Mouse (Mus musculus) myocyte (in vitro differentiated cells): ENCODE measurements at regions not wholly inside any gene's neighbourhood (a gene's known extent, or its start where the extent isn't known, plus 50 kb on each side); places are given as distances from the start of the nearest gene placed in this dataset.

ENCODE experiments used
- H3K27me3 ChIP-seq: one replicate; pipeline ENCODE4 v1.6.1; 2011; ENCODE audit not compliant: control insufficient read depth, insufficient read depth, insufficient read length
- H3K36me3 ChIP-seq: one replicate; pipeline ENCODE4 v1.6.1; 2011; ENCODE audit not compliant: control insufficient read depth, insufficient read depth
- H3K4me2 ChIP-seq: one replicate; pipeline ENCODE4 v1.6.1; 2011; ENCODE audit warnings: low read depth, control low read depth
- H3K4me3 ChIP-seq: one replicate; pipeline ENCODE4 v1.5.1; 2011; ENCODE audit warnings: mild to moderate bottlenecking, control low read depth, moderate library complexity
- H3K79me2 ChIP-seq: one replicate; pipeline ENCODE4 v1.6.1; 2011; ENCODE audit not compliant: control insufficient read depth, insufficient read depth
- H3ac ChIP-seq: one replicate; pipeline ENCODE4 v1.6.1; 2011; ENCODE audit not compliant: control insufficient read depth, insufficient read length
- CEBPB ChIP-seq: IDR thresholded peaks from 2 replicates; pipeline ENCODE4 v1.6.1; 2011; ENCODE audit warnings: mild to moderate bottlenecking, moderate library complexity; ENCODE audit not compliant: poor library complexity, insufficient read depth, severe bottlenecking
- E2F4 ChIP-seq: IDR thresholded peaks from one replicate; pipeline ENCODE4 v1.6.1; 2011; ENCODE audit warnings: mild to moderate bottlenecking, control low read depth, moderate library complexity; ENCODE audit not compliant: insufficient read depth
- MAX ChIP-seq: IDR thresholded peaks from one replicate; pipeline ENCODE4 v1.6.1; 2011; ENCODE audit warnings: low read depth, mild to moderate bottlenecking, control low read depth
- MYOD1 ChIP-seq, 3 experiments: IDR thresholded peaks; one replicate each; pipeline ENCODE4 v1.6.1; 2011; ENCODE audit warnings: control low read depth in 2 of 3, low read depth in 2 of 3, mild to moderate bottlenecking in 2 of 3, moderate library complexity in 1 of 3; ENCODE audit not compliant: insufficient read length in 2 of 3, control insufficient read depth in 1 of 3
- MYOG ChIP-seq, 3 experiments: IDR thresholded peaks; one replicate each; pipeline ENCODE4 v1.6.1; 2011; ENCODE audit warnings: control low read depth in 2 of 3, low read depth in 2 of 3, mild to moderate bottlenecking in 2 of 3; ENCODE audit not compliant: insufficient read length in 2 of 3, control insufficient read depth in 1 of 3, insufficient read depth in 1 of 3
- POLR2A ChIP-seq: IDR thresholded peaks from one replicate; pipeline ENCODE4 v1.6.1; 2011; ENCODE audit warnings: low read depth, mild to moderate bottlenecking, control low read depth, moderate library complexity; ENCODE audit not compliant: insufficient read length
- POLR2AphosphoS2 ChIP-seq: IDR thresholded peaks from one replicate; pipeline ENCODE4 v1.6.1; 2011; ENCODE audit warnings: low read depth, control low read depth; ENCODE audit not compliant: insufficient read length
- REST ChIP-seq: IDR thresholded peaks from one replicate; pipeline ENCODE4 v1.6.1; 2011; ENCODE audit warnings: mild to moderate bottlenecking, control low read depth, moderate library complexity; ENCODE audit not compliant: insufficient read depth, insufficient read length
- SRF ChIP-seq: IDR thresholded peaks from one replicate; pipeline ENCODE4 v1.6.1; 2011; ENCODE audit warnings: low read depth; ENCODE audit not compliant: control insufficient read depth, insufficient read length
- TCF12 ChIP-seq: IDR thresholded peaks from one replicate; pipeline ENCODE4 v1.6.1; 2011; ENCODE audit warnings: mild to moderate bottlenecking, control low read depth; ENCODE audit not compliant: poor library complexity, insufficient read depth, severe bottlenecking
- TCF3 ChIP-seq: IDR thresholded peaks from one replicate; pipeline ENCODE4 v1.6.1; 2011; ENCODE audit warnings: low read depth, control low read depth; ENCODE audit not compliant: insufficient read length
- USF1 ChIP-seq: IDR thresholded peaks from one replicate; pipeline ENCODE4 v1.6.1; 2011; ENCODE audit warnings: low read depth, mild to moderate bottlenecking, control low read depth, moderate library complexity

- H3K4me3 ChIP-seq = no peak overlapping the region
- TF ChIP-seq USF1 (no peak), POLR2AphosphoS2 (no peak), MAX (no peak), TCF12 (no peak), MYOG (IDR thresholded peaks at IDR 0.05; ENCODE audit: control insufficient read depth in 1 of 3, insufficient read depth in 1 of 3, insufficient read length in 2 of 3, low read depth in 2 of 3) (no peak), SRF (no peak), MYOD1 (IDR thresholded peaks at IDR 0.05; ENCODE audit: control insufficient read depth in 1 of 3, insufficient read length in 2 of 3, low read depth in 2 of 3) (no peak), E2F4 (no peak), CEBPB (no peak), REST (no peak), TCF3 (no peak), POLR2A (no peak)
- H3K36me3 ChIP-seq = no peaks in the 10 kb centered on the region
These were observed 331.6 kb downstream of the Ttll7 start for GRCm38 (mm10) chr3:147183656-147184290.

GRCm38 (mm10) chr3:147189737-147190136, 337.6 kb downstream of the Ttll7 start:
- TF ChIP-seq MYOG (IDR thresholded peaks at IDR 0.05; ENCODE audit: control insufficient read depth in 1 of 3, insufficient read depth in 1 of 3, insufficient read length in 2 of 3, low read depth in 2 of 3) (no peak), MAX (no peak), E2F4 (no peak), TCF3 (no peak), TCF12 (no peak), REST (no peak), POLR2AphosphoS2 (no peak), USF1 (no peak), MYOD1 (IDR thresholded peaks at IDR 0.05; ENCODE audit: control insufficient read depth in 1 of 3, insufficient read length in 2 of 3, low read depth in 2 of 3) (no peak), CEBPB (no peak), POLR2A (no peak), SRF (no peak)
- Histone ChIP-seq H3K4me3 (no peak overlapping the region), H3ac (no peak overlapping the region), H3K36me3 (no peaks in the 10 kb centered on the region), H3K4me2 (no peak overlapping the region), H3K27me3 (no peaks in the 10 kb centered on the region), H3K79me2 (no peaks in the 10 kb centered on the region)

More at GRCm38 (mm10) chr3:147183656-147184290, 331.6 kb downstream of the Ttll7 start:
- no peaks in the 10 kb centered on the region for H3K27me3 ChIP-seq
- no peak overlapping the region for H3ac ChIP-seq
- no peaks in the 10 kb centered on the region for H3K79me2 ChIP-seq
- no peak overlapping the region for H3K4me2 ChIP-seq

- H3K4me2 ChIP-seq = no peak overlapping the region
- H3K36me3 ChIP-seq = no peaks in the 10 kb centered on the region
- no peaks in the 10 kb centered on the region for H3K79me2 ChIP-seq
- H3ac ChIP-seq = no peak overlapping the region
- H3K4me3 ChIP-seq = no peak overlapping the region
- TF ChIP-seq POLR2AphosphoS2 (no peak), MAX (no peak), TCF12 (no peak), MYOG (IDR thresholded peaks at IDR 0.05; ENCODE audit: control insufficient read depth in 1 of 3, insufficient read depth in 1 of 3, insufficient read length in 2 of 3, low read depth in 2 of 3) (no peak), CEBPB (no peak), MYOD1 (IDR thresholded peaks at IDR 0.05; ENCODE audit: control insufficient read depth in 1 of 3, insufficient read length in 2 of 3, low read depth in 2 of 3) (no peak), SRF (no peak), E2F4 (no peak), POLR2A (no peak), TCF3 (no peak), USF1 (no peak)
- no peaks in the 10 kb centered on the region for H3K27me3 ChIP-seq
These were observed 344.5 kb downstream of the Ttll7 start for GRCm38 (mm10) chr3:147196626-147197025.

- H3K4me3 ChIP-seq = no peak overlapping the region
- no peak overlapping the region for H3ac ChIP-seq
- no peaks in the 10 kb centered on the region for H3K79me2 ChIP-seq
- H3K36me3 ChIP-seq = no peaks in the 10 kb centered on the region
- no peaks in the 10 kb centered on the region for H3K27me3 ChIP-seq
- H3K4me2 ChIP-seq = no peak overlapping the region
- TF ChIP-seq E2F4 = no peak
- no peak for TF ChIP-seq MAX
- no peak for TF ChIP-seq SRF
- TF ChIP-seq TCF12 = no peak
- no peak for TF ChIP-seq MYOD1 (IDR thresholded peaks at IDR 0.05; ENCODE audit: control insufficient read depth in 1 of 3, insufficient read length in 2 of 3, low read depth in 2 of 3)
- no peak for TF ChIP-seq USF1
- TF ChIP-seq POLR2A = no peak
- TF ChIP-seq CEBPB = no peak
- TF ChIP-seq REST = no peak
- TF ChIP-seq MYOG (IDR thresholded peaks at IDR 0.05; ENCODE audit: control insufficient read depth in 1 of 3, insufficient read depth in 1 of 3, insufficient read length in 2 of 3, low read depth in 2 of 3) = no peak
- TF ChIP-seq POLR2AphosphoS2 = no peak
- TF ChIP-seq TCF3 = no peak
These were observed 345.0 kb downstream of the Ttll7 start for GRCm38 (mm10) chr3:147197215-147197614.
